Mouse (Mus musculus) c-Kit-negative CD71-positive TER-119-positive erythroid progenitor cells, embryonic 14.5 days (primary cell): ENCODE data around the gene Vmn1r188.
"Not testable (repeated sequence)": the region's sequence is repeated elsewhere in the genome, so short reads cannot be mapped to it uniquely, and the experiment has no call there.

Experiments used
- DNase-seq: peaks from one replicate; pipeline ENCODE4 v3.0.0-alpha.2; 2013; ENCODE audit warnings: low read depth, low spot score

Vmn1r188 gene

GRCm38 (mm10) chr13:22049737-22050440 lies 34.4 kb upstream of the Vmn1r188 start:
- DNase-seq = no peak

- peak; percentile 81 for DNase-seq
These were observed 33.4 kb upstream of the Vmn1r188 start for GRCm38 (mm10) chr13:22050591-22051522.

GRCm38 (mm10) chr13:22051523-22051859 lies 32.7 kb upstream of the Vmn1r188 start:
- no peak for DNase-seq

- no peak for DNase-seq
These were observed 30.5 kb upstream of the Vmn1r188 start for GRCm38 (mm10) chr13:22053754-22054153.

GRCm38 (mm10) chr13:22061422-22061821 lies 22.8 kb upstream of the Vmn1r188 start:
- no peak for DNase-seq

GRCm38 (mm10) chr13:22063468-22063867 lies 20.8 kb upstream of the Vmn1r188 start:
- no peak for DNase-seq

GRCm38 (mm10) chr13:22105724-22106123 lies 21.5 kb downstream of the Vmn1r188 start, which contains the start of gene Vmn1r189:
Gene Vmn1r189, minus strand, starts transcription at chr13:22105824.
- not testable (repeated sequence) for DNase-seq

- DNase-seq = not testable (repeated sequence)
These were observed 52.5 kb downstream of the Vmn1r188 start for GRCm38 (mm10) chr13:22136495-22137293.
